Comparison of ENCODE assay signal across 21 mouse cellular contexts in genomic region chr12:83781640-83782278, GRCm38 (mm10). TPM values are rescaled to one million over a fixed set of nuclear protein-coding genes. Genes with fewer than 3 reads are reported as not detected.
DNase-seq lines count a peak whose midpoint lies in the region; ATAC-seq and TF ChIP-seq lines count a peak whose summit lies in the region.
"Had no signal": no experiment of that assay in that cellular context is flagged by ENCODE, and none has a peak within 500 bp of the region (broad histone marks: within the 10 kb centered on the region; RNA-seq: fewer than 3 reads in every experiment).

No protein-coding gene starts in this region.

- H3K9ac ChIP-seq in hindbrain, embryonic 13.5 days, result no peak overlapping the region
- peak overlapping the region; percentile 35; the same call in 1 of the 2 replicates for H3K9ac ChIP-seq in ES-E14 (ENCODE audit: insufficient read depth, low read depth, low read length, poor library complexity, severe bottlenecking)
- H3K9ac ChIP-seq: forebrain, embryonic 12.5 days; midbrain, embryonic 13.5 days; stomach, embryonic 15.5 days had no signal

- no peak overlapping the region for H3K4me3 ChIP-seq in hindbrain, embryonic 10.5 days
- no peak overlapping the region for H3K4me3 ChIP-seq in hindbrain, embryonic 13.5 days
- peak overlapping the region; percentile 43 to 65; a peak in 3 of 4 replicates for H3K4me3 ChIP-seq in ES-E14 (ENCODE audit: insufficient read depth in 1 of 2, low read depth in 1 of 2, low read length in 2 of 2, poor library complexity in 1 of 2, severe bottlenecking in 1 of 2)
- no peak overlapping the region for H3K4me3 ChIP-seq in embryonic facial prominence, embryonic 10.5 days
- H3K4me3 ChIP-seq: forebrain, embryonic 12.5 days; midbrain, embryonic 13.5 days; myocyte; stomach, embryonic 15.5 days had no signal

- DNase-seq in hindbrain, embryonic 10.5 days (ENCODE audit: low spot score), result no peak
- DNase-seq in left cerebral cortex, postnatal 4 days, result peak; percentile 92
- DNase-seq in left cerebral cortex, postnatal 14 days (ENCODE audit: low spot score in 2 of 2), result no peak
- no peak for DNase-seq in ES-E14 (ENCODE audit: low read depth, low spot score)
- peak; percentile 88 to 95 for DNase-seq in cerebellum, postnatal 10 days
- no peak for DNase-seq in left cerebral cortex, postnatal 36 days (ENCODE audit: low spot score in 2 of 2)
- no peak for DNase-seq in embryonic facial prominence, embryonic 10.5 days (ENCODE audit: low spot score)
- DNase-seq: adrenal gland, postnatal 36 days; kidney, adult 2 months; kidney, postnatal 4 days; liver; lung, postnatal 14 days; thymus, adult 2 months had no signal

- no peaks in the 10 kb centered on the region for H3K27me3 ChIP-seq in hindbrain, embryonic 10.5 days (ENCODE audit: insufficient read depth, poor library complexity, severe bottlenecking)
- no peaks in the 10 kb centered on the region for H3K27me3 ChIP-seq in hindbrain, embryonic 13.5 days
- no peaks in the 10 kb centered on the region for H3K27me3 ChIP-seq in embryonic facial prominence, embryonic 10.5 days (replicated peaks; ENCODE audit: low read depth, poor library complexity, severe bottlenecking)
- H3K27me3 ChIP-seq: forebrain, embryonic 12.5 days; midbrain, embryonic 13.5 days; stomach, embryonic 15.5 days had no signal

- peaks cover 23% of the 10 kb centered on the region for H3K4me1 ChIP-seq in hindbrain, embryonic 10.5 days (replicated peaks)
- peaks cover 15% of the 10 kb centered on the region for H3K4me1 ChIP-seq in hindbrain, embryonic 13.5 days (replicated peaks)
- no peaks in the 10 kb centered on the region for H3K4me1 ChIP-seq in ES-E14 (ENCODE audit: control insufficient read depth in 2 of 2, insufficient read depth in 2 of 2, low read length in 2 of 2, poor library complexity in 1 of 2)
- H3K4me1 ChIP-seq in embryonic facial prominence, embryonic 10.5 days, result 0 out of 2 replicates have a peak, but pooled peaks cover 2% of the 10 kb centered on the region
- H3K4me1 ChIP-seq: stomach, embryonic 15.5 days had no signal

- no peak overlapping the region for H3K4me2 ChIP-seq in hindbrain, embryonic 13.5 days
- H3K4me2 ChIP-seq: forebrain, embryonic 12.5 days; midbrain, embryonic 13.5 days; stomach, embryonic 15.5 days had no signal

- peak overlapping the region; percentile 68 for H3K27ac ChIP-seq in hindbrain, embryonic 10.5 days
- no peak overlapping the region for H3K27ac ChIP-seq in hindbrain, embryonic 13.5 days
- no peak overlapping the region for H3K27ac ChIP-seq in ES-E14 (ENCODE audit: insufficient read depth, low read depth, low read length, poor library complexity, severe bottlenecking)
- no peak overlapping the region for H3K27ac ChIP-seq in embryonic facial prominence, embryonic 10.5 days (replicated peaks)
- H3K27ac ChIP-seq: forebrain, embryonic 12.5 days; midbrain, embryonic 13.5 days; stomach, embryonic 15.5 days had no signal

- ATAC-seq in hindbrain, embryonic 13.5 days (ENCODE audit: low FRiP score), result no peak

- WGBS in hindbrain, embryonic 10.5 days, result 75% methylated on average over 23 of the region's 23 CpGs
- 75% methylated on average over 23 of the region's 23 CpGs for WGBS in hindbrain, embryonic 13.5 days
- WGBS in embryonic facial prominence, embryonic 10.5 days, result 76% methylated on average over 23 of the region's 23 CpGs

- no peaks in the 10 kb centered on the region for H3K9me3 ChIP-seq in hindbrain, embryonic 10.5 days
- no peaks in the 10 kb centered on the region for H3K9me3 ChIP-seq in hindbrain, embryonic 13.5 days
- no peaks in the 10 kb centered on the region for H3K9me3 ChIP-seq in ES-E14 (ENCODE audit: control insufficient read depth, insufficient read depth, low read depth, low read length)
- H3K9me3 ChIP-seq in embryonic facial prominence, embryonic 10.5 days, result no peaks in the 10 kb centered on the region
- H3K9me3 ChIP-seq: forebrain, embryonic 12.5 days; midbrain, embryonic 13.5 days; stomach, embryonic 15.5 days had no signal

- intact Hi-C loops in left cerebral cortex, postnatal 4 days (cut with DNase I), result no loop called here
- intact Hi-C loops in left cerebral cortex, postnatal 14 days (cut with DNase I), result no loop called here
- intact Hi-C loops in left cerebral cortex, postnatal 36 days (cut with DNase I), result no loop called here

- in situ Hi-C loops in ES-E14 (cut with MboI; ENCODE audit: low sequenced_read_pairs in 2 of 2, unreplicated experiment in 2 of 2), result no loop called here

- H3K36me3 ChIP-seq in hindbrain, embryonic 10.5 days, result no peaks in the 10 kb centered on the region
- no peaks in the 10 kb centered on the region for H3K36me3 ChIP-seq in hindbrain, embryonic 13.5 days
- H3K36me3 ChIP-seq in ES-E14 (ENCODE audit: control insufficient read depth, insufficient read depth, low read length, poor library complexity, severe bottlenecking), result no peaks in the 10 kb centered on the region
- H3K36me3 ChIP-seq in embryonic facial prominence, embryonic 10.5 days (replicated peaks), result no peaks in the 10 kb centered on the region
- H3K36me3 ChIP-seq: forebrain, embryonic 12.5 days; midbrain, embryonic 13.5 days; stomach, embryonic 15.5 days had no signal

TF ChIP-seq in ES-E14, 5 proteins besides CTCF, POLR2A, EP300 and RAD21:
- TF ChIP-seq HCFC1 (IDR thresholded peaks at IDR 0.05; ENCODE audit: borderline replicate concordance, insufficient read depth, low read length), result no peak
- no peak for TF ChIP-seq ZC3H11A (IDR thresholded peaks at IDR 0.05; ENCODE audit: borderline replicate concordance, low read depth, low read length)
- TF ChIP-seq CHD2 (IDR thresholded peaks at IDR 0.05; ENCODE audit: low read depth, low read length), result no peak
- no peak for TF ChIP-seq MAFK (IDR thresholded peaks at IDR 0.05; ENCODE audit: insufficient read depth, low read depth, low read length)
- no peak for TF ChIP-seq ZNF384 (IDR thresholded peaks at IDR 0.05; ENCODE audit: low read depth, low read length)

RNA-seq across cellular contexts. Expression of gene Papln, which starts 18.3 kb away (rescaled TPM):
- polyA plus RNA-seq in hindbrain, embryonic 10.5 days (2016; fragmentation: Nextera tagmentation; extraction: Ambion mirVana), result 0.04 and 0.14 TPM in 2 replicates
- polyA plus RNA-seq in hindbrain, embryonic 13.5 days (2015; fragmentation: Nextera tagmentation; extraction: Ambion mirVana), result 0.16 and 0.22 TPM in 2 replicates
- total RNA-seq in left cerebral cortex, postnatal 4 days (2021), result 10 to 100 TPM in 1 of 2 experiments, 1 to 10 TPM in 1; 9.5 to 10.5 TPM
- 10 to 100 TPM; 14.4 TPM for total RNA-seq in left cerebral cortex, postnatal 14 days (2021)
- 0.62 and 1.9 TPM in 2 replicates for total RNA-seq in ES-E14 (2012; rRNA removed)
- total RNA-seq in left cerebral cortex, postnatal 36 days (2021), result 10 to 100 TPM in 1 of 2 experiments, 1 to 10 TPM in 1; 7.4 to 11.5 TPM
- 0.10 and 0.29 TPM in 2 replicates for polyA plus RNA-seq in embryonic facial prominence, embryonic 10.5 days (2016; fragmentation: Nextera tagmentation; extraction: Ambion mirVana)
- total RNA-seq: common myeloid progenitor, adult 5-6 weeks; megakaryocyte, adult 5-6 weeks had no signal
- polyA plus RNA-seq: embryonic facial prominence, embryonic 11.5 days had no signal

Comparison
In these comparisons a context has a peak if more than half of its experiments do, and no peak if none do; other contexts are left out.
1. DNase-seq: peak in left cerebral cortex, postnatal 4 days (single experiment) and cerebellum, postnatal 10 days (2 of 2); none in hindbrain, embryonic 10.5 days (single experiment), left cerebral cortex, postnatal 14 days (0 of 2), ES-E14 (single experiment), left cerebral cortex, postnatal 36 days (0 of 2) and embryonic facial prominence, embryonic 10.5 days (single experiment).
2. H3K4me3 ChIP-seq: peak in ES-E14 (2 of 2); none in hindbrain, embryonic 10.5 days (single experiment), hindbrain, embryonic 13.5 days (single experiment) and embryonic facial prominence, embryonic 10.5 days (single experiment).